Mouse (Mus musculus) embryonic facial prominence, embryonic 13.5 days (tissue): ENCODE measurements around the gene Pycr1. TPM values are rescaled to one million over a fixed set of nuclear protein-coding genes. Genes with fewer than 3 reads are reported as not detected.
A peak's percentile ranks its signal among the peaks of the same experiment; 100 is the strongest.

Experiments used
- ATAC-seq: fragments of 200-750 bp; cut with Nextera tagmentation; 2 replicates; pipeline ENCODE4 v1.8.0; 2017; ENCODE audit warnings: low read depth; ENCODE audit not compliant: insufficient number of reproducible peaks, insufficient read depth, low FRiP score, low TSS enrichment
- H3K27ac ChIP-seq: fragments of 300-500 bp; sonication (generic); 2 replicates; pipeline ENCODE4 v1.5.1; 2015; ENCODE audit warnings: moderate library complexity, mild to moderate bottlenecking, inconsistent platforms
- H3K27me3 ChIP-seq: fragments of 300-500 bp; sonication (generic); 2 replicates; pipeline ENCODE4 v1.6.1; 2015; ENCODE audit warnings: mild to moderate bottlenecking, inconsistent platforms
- H3K36me3 ChIP-seq: fragments of 300-500 bp; sonication (generic); 2 replicates; pipeline ENCODE4 v1.6.1; 2015; ENCODE audit warnings: mild to moderate bottlenecking, inconsistent platforms
- H3K4me1 ChIP-seq: fragments of 300-500 bp; sonication (generic); 2 replicates; pipeline ENCODE4 v1.6.1; 2015; ENCODE audit warnings: inconsistent platforms
- H3K4me2 ChIP-seq: fragments of 300-500 bp; sonication (generic); 2 replicates; pipeline ENCODE4 v1.6.1; 2015; ENCODE audit warnings: moderate library complexity, mild to moderate bottlenecking, inconsistent platforms
- H3K4me3 ChIP-seq: fragments of 300-500 bp; sonication (generic); 2 replicates; pipeline ENCODE4 v1.5.1; 2015; ENCODE audit warnings: mild to moderate bottlenecking, inconsistent platforms
- H3K9ac ChIP-seq: fragments of 300-500 bp; sonication (generic); 2 replicates; pipeline ENCODE4 v1.6.1; 2015; ENCODE audit warnings: mild to moderate bottlenecking, inconsistent platforms
- H3K9me3 ChIP-seq: fragments of 300-500 bp; sonication (generic); 2 replicates; pipeline ENCODE4 v1.6.1; 2016; ENCODE audit warnings: inconsistent platforms
- WGBS: fragments of 180-500 bp; shearing (Covaris S2); methylation state at CpG from one replicate; pipeline ENCODE4 v1.1.7; 2015; ENCODE audit warnings: mixed read lengths; 5-methylcytosine and 5-hydroxymethylcytosine counted together
- polyA plus RNA-seq: library from polyadenylated mRNA; unstranded; fragments of >200 nt; fragmentation: Nextera tagmentation; extraction: Ambion mirVana; gene quantifications from 2 replicates; pipeline ENCODE4 v1.2.1, GENCODE M21; 2015

Pycr1 gene
- polyA plus RNA-seq, 1 experiment from 2014 or later: 34.9 TPM

- H3K4me2 ChIP-seq: peak overlapping the region; percentile 99
- H3K27ac ChIP-seq: peak overlapping the region; percentile 71
- no peak for ATAC-seq
- WGBS: 12% methylated on average over 30 of the region's 30 CpGs
- peaks cover 60% of the 10 kb centered on the region for H3K36me3 ChIP-seq
- H3K4me3 ChIP-seq: peak overlapping the region; percentile 99
- no peaks in the 10 kb centered on the region for H3K9me3 ChIP-seq
- H3K9ac ChIP-seq: peak overlapping the region; percentile 85
- peaks cover 17% of the 10 kb centered on the region for H3K4me1 ChIP-seq
- H3K27me3 ChIP-seq: no peaks in the 10 kb centered on the region
Measured at GRCm38 (mm10) chr11:120623961-120624679, 19.4 kb downstream of the Pycr1 start.

- 91% methylated on average over 6 of the region's 6 CpGs for WGBS
- no peak overlapping the region for H3K4me3 ChIP-seq
- H3K4me1 ChIP-seq: peaks cover 17% of the 10 kb centered on the region
- peaks cover 64% of the 10 kb centered on the region for H3K36me3 ChIP-seq
- no peak overlapping the region for H3K4me2 ChIP-seq
- H3K27me3 ChIP-seq: no peaks in the 10 kb centered on the region
- H3K9me3 ChIP-seq: no peaks in the 10 kb centered on the region
- no peak overlapping the region for H3K9ac ChIP-seq
- no peak for ATAC-seq
- H3K27ac ChIP-seq: no peak overlapping the region
Measured at GRCm38 (mm10) chr11:120622805-120623204, 20.8 kb downstream of the Pycr1 start.

- no peak overlapping the region for H3K4me3 ChIP-seq
- H3K9ac ChIP-seq: no peak overlapping the region
- H3K4me1 ChIP-seq: peaks cover 26% of the 10 kb centered on the region
- 91% methylated on average over 14 of the region's 14 CpGs for WGBS
- no peaks in the 10 kb centered on the region for H3K27me3 ChIP-seq
- H3K36me3 ChIP-seq: peaks cover 52% of the 10 kb centered on the region
- H3K4me2 ChIP-seq: no peak overlapping the region
- ATAC-seq: no peak
- no peak overlapping the region for H3K27ac ChIP-seq
- H3K9me3 ChIP-seq: no peaks in the 10 kb centered on the region
Measured at GRCm38 (mm10) chr11:120620195-120620594, 23.4 kb downstream of the Pycr1 start.

DNA sequence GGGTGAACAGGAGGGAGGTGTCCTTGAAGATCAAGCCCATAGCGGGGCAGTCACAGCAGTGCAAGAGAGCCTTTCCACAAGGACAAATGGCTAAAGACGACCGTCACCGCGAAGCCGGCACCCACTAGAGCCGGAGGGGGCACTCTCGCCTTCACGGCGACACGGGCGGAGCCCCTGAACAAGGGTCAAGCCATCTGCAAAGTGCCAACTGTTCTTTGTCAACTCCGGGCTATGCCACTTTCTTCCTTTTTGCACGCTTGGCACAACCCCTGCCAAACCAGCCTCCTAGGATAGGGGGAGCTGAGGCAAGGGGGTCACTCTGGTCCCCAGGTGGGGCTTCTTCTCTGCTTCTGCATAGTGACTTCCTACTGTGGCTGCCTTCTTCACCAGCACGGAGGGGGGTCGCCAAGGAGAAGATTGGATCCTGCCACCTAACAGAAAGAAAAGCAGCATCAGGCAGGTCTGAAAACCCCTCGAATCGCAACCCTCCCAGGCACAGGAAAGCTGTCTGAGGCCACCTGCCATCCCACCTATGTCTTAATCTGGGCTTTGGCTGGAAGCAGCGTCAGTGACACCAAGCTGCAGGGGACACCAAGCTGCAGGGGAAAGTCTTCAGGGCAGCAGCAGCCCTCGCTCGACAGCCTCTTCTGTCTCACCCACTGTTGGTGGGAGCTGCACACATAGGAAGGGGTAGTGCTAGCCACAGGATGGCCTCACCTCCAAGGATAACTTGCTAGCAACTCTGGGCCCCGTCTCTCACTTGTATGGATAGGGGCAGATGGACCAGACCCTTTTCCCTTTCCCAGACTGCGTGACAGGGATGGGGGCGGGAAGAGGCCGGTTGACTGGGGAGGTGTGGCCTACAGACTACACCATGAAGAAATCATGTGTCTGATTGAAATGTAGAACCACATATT, 24.7 kb downstream of the Pycr1 start:
- H3K36me3 ChIP-seq: peaks cover 62% of the 10 kb centered on the region
- H3K9ac ChIP-seq: no peak overlapping the region
- H3K4me1 ChIP-seq: peaks cover 20% of the 10 kb centered on the region
- H3K4me3 ChIP-seq: peak overlapping the region; percentile 86; the same call in 1 of the 2 replicates
- H3K27ac ChIP-seq: no peak overlapping the region
- H3K9me3 ChIP-seq: no peaks in the 10 kb centered on the region
- WGBS: 93% methylated on average over 25 of the region's 25 CpGs
- H3K27me3 ChIP-seq: no peaks in the 10 kb centered on the region
- no peak for ATAC-seq
- H3K4me2 ChIP-seq: no peak overlapping the region

- peak within 1 kb of the TSS; percentile 86 for H3K4me3 ChIP-seq
- ATAC-seq: peak; percentile 89
- peaks cover 67% of the 10 kb centered on the region for H3K36me3 ChIP-seq
Measured at GRCm38 (mm10) chr11:120617519-120618112, 26.0 kb downstream of the Pycr1 start, which contains the start of gene Pcyt2. Gene Pcyt2, minus strand, starts transcription at chr11:120617936.

GRCm38 (mm10) chr11:120616617-120617294, 26.8 kb downstream of the Pycr1 start:
- peak overlapping the region; percentile 75; the same call in 1 of the 2 replicates for H3K27ac ChIP-seq
- no peak for ATAC-seq
- H3K9ac ChIP-seq: peak overlapping the region; percentile 88
- peaks cover 17% of the 10 kb centered on the region for H3K4me1 ChIP-seq
- peak overlapping the region; percentile 86 for H3K4me3 ChIP-seq
- no peaks in the 10 kb centered on the region for H3K9me3 ChIP-seq
- WGBS: 56% methylated on average over 4 of the region's 4 CpGs
- peaks cover 68% of the 10 kb centered on the region for H3K36me3 ChIP-seq
- H3K27me3 ChIP-seq: no peaks in the 10 kb centered on the region
- H3K4me2 ChIP-seq: peak overlapping the region; percentile 78

More at GRCm38 (mm10) chr11:120617519-120618112, 26.0 kb downstream of the Pycr1 start, which contains the start of gene Pcyt2:
- under 1% methylated on average over 56 of the region's 56 CpGs for WGBS
- Histone ChIP-seq H3K27me3 (no peaks in the 10 kb centered on the region), H3K9ac (peak within 1 kb of the TSS; percentile 88), H3K27ac (peak within 1 kb of the TSS; percentile 75), H3K9me3 (no peaks in the 10 kb centered on the region), H3K4me2 (peak within 1 kb of the TSS; percentile 78), H3K4me1 (peaks cover 17% of the 10 kb centered on the region)

DNA sequence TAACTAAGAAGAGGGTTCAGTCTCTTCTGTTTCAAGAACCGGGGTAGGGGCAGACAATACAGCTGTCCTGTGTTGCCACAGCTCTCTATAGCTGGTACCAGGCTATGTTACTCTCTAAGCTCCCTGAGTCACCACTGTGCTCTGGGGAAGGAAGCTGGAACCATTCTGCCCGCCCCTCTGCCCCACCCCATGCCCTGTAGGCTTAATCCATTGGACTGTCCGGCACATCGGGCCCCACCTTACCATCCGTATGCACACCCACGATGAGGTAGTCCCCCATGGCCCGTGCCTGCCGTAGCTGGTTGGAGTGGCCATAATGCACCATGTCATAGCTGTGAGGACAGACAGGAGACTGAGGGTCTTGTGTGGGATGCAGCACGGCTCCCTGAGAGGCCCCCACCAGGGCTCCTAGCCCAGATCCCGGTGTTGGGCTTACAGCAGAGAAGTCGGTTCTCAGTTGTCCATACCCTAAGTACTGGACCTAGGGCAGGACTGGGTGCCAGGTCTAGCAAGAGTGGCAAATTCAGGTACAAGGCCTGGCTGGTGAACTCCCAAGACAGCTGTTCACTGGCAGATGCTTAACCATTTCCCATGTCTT, 27.9 kb downstream of the Pycr1 start:
- Histone ChIP-seq H3K4me3 (no peak overlapping the region; the same call in 1 of the 2 replicates), H3K36me3 (peaks cover 69% of the 10 kb centered on the region), H3K4me2 (no peak overlapping the region), H3K27ac (no peak overlapping the region), H3K9ac (0 out of 2 replicates have a peak overlapping the region, but pooled peaks have one; percentile 23), H3K9me3 (no peaks in the 10 kb centered on the region), H3K27me3 (no peaks in the 10 kb centered on the region), H3K4me1 (peaks cover 17% of the 10 kb centered on the region)
- WGBS: 90% methylated on average over 11 of the region's 11 CpGs
- no peak for ATAC-seq

GRCm38 (mm10) chr11:120615167-120615566, 28.4 kb downstream of the Pycr1 start:
- Histone ChIP-seq H3K9me3 (no peaks in the 10 kb centered on the region), H3K4me1 (peaks cover 17% of the 10 kb centered on the region), H3K27ac (no peak overlapping the region), H3K4me2 (no peak overlapping the region), H3K4me3 (no peak overlapping the region), H3K27me3 (no peaks in the 10 kb centered on the region), H3K9ac (no peak overlapping the region), H3K36me3 (peaks cover 69% of the 10 kb centered on the region)
- WGBS: 95% methylated on average over 6 of the region's 6 CpGs
- ATAC-seq: no peak

GRCm38 (mm10) chr11:120613976-120614375, 29.6 kb downstream of the Pycr1 start:
- WGBS: 88% methylated on average over 8 of the region's 8 CpGs
- H3K27ac ChIP-seq: no peak overlapping the region
- no peak overlapping the region for H3K4me2 ChIP-seq
- peaks cover 64% of the 10 kb centered on the region for H3K36me3 ChIP-seq
- no peak for ATAC-seq
- H3K9ac ChIP-seq: no peak overlapping the region; the same call in 1 of the 2 replicates
- H3K9me3 ChIP-seq: no peaks in the 10 kb centered on the region
- no peak overlapping the region for H3K4me3 ChIP-seq
- peaks cover 21% of the 10 kb centered on the region for H3K4me1 ChIP-seq
- H3K27me3 ChIP-seq: peaks cover 4% of the 10 kb centered on the region

DNA sequence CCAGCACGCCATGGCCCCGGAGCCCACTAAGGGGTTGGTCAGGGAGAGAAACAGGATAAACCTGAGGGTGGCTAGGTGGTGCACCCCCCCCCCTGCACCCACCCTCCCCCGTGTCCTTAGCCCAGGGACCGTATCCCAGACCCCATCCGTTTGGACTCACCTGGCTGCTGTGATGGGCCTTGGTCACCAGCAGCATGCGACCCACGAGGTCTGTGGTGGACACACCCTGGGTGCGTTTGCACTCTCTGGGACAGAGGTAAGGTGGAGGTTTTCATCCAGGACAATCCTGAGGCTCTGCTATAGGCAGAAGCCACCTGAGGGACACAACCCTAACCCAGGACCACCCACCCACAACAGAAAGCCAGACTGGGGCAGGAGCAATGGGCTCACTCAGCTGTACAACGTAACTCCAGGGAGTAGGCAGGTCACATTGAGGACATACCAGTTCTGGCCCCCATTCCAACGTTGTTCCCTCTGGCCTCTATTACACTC, 30.0 kb downstream of the Pycr1 start:
- Histone ChIP-seq H3K4me2 (no peak overlapping the region), H3K9ac (no peak overlapping the region), H3K27me3 (peaks cover 9% of the 10 kb centered on the region), H3K36me3 (peaks cover 59% of the 10 kb centered on the region), H3K4me1 (peaks cover 26% of the 10 kb centered on the region), H3K9me3 (no peaks in the 10 kb centered on the region), H3K4me3 (no peak overlapping the region), H3K27ac (no peak overlapping the region)
- no peak for ATAC-seq
- WGBS: 86% methylated on average over 10 of the region's 10 CpGs
